Mouse (Mus musculus): ENCODE data around the gene Tmeff2.

- TF ChIP-seq CTCF (IDR thresholded peaks at IDR 0.05; ENCODE audit: low read depth), result no peak
- no peak for TF ChIP-seq EP300 (IDR thresholded peaks at IDR 0.05; ENCODE audit: low read depth)
Measured at GRCm38 (mm10) chr1:50981151-50981828, 80.8 kb downstream of the Tmeff2 start.
